Mouse (Mus musculus) erythroid progenitor cell, adult 5-6 weeks (primary cell): Measurements from ENCODE around the gene 6030458C11Rik. TPM values are rescaled to one million over a fixed set of nuclear protein-coding genes. Genes with fewer than 3 reads are reported as not detected.

Experiments
- ATAC-seq: replicated peaks from 2 replicates; pipeline ENCODE4 v1.8.0; 2016; ENCODE audit warnings: moderate number of reproducible peaks, mild to moderate bottlenecking, moderate TSS enrichment, inconsistent platforms; ENCODE audit not compliant: poor library complexity, low FRiP score, severe bottlenecking
- total RNA-seq, 2 experiments: library from RNA; stranded (forward) in 1 of 2; stranded (reverse) in 1 of 2; fragments of 150-400 nt in 1 of 2; fragments of 186-747, 209-891 nt in 1 of 2; gene quantifications; 2 replicates each; pipeline versions ENCODE4 v1.2.3 to v1.2.4; 2015 to 2017; ENCODE audit warnings: low replicate concordance in 2 of 2

Gene 6030458C11Rik
- total RNA-seq, 2 experiments from 2014 or later, result 37.5 to 39.4 TPM

DNA sequence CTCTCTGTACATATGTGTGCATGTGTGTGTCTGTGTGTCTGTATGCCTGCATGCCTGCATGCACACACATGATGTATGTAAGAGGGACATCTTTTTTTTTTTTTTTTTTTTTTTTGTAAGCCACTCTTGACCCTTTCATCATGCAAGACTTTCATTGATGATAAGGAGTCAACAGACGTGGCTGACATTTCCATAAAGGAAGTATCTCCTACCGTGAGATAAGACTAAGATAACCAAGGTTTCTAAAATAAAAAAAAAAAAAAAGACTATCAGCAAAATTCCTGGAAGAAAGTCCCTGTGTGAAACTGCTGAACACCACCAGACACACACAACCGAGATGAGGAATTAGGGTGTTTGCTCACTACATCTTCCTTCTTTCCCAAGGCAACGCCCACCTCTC lies 57.6 kb downstream of the 6030458C11Rik start:
- no peak for ATAC-seq

DNA sequence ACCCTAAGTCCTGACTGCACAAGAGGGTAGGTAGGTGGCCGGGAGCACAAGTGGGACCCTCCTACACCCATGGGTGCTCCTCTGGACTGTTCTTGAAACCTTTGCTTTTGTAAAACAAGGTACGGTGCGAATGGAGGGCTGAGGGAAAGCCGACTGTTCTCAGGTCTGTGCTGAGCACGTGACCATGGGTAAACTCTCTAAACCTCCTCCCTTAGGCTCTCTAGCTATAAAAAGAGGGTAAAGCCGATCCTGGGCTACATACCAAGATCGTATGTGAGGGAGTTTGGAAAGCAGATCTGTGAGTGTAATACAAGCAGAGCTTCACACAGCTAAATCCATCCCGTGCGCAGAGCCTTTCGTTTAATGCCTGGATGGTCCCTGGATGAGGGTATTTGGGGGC lies 61.3 kb downstream of the 6030458C11Rik start:
- no peak for ATAC-seq

DNA sequence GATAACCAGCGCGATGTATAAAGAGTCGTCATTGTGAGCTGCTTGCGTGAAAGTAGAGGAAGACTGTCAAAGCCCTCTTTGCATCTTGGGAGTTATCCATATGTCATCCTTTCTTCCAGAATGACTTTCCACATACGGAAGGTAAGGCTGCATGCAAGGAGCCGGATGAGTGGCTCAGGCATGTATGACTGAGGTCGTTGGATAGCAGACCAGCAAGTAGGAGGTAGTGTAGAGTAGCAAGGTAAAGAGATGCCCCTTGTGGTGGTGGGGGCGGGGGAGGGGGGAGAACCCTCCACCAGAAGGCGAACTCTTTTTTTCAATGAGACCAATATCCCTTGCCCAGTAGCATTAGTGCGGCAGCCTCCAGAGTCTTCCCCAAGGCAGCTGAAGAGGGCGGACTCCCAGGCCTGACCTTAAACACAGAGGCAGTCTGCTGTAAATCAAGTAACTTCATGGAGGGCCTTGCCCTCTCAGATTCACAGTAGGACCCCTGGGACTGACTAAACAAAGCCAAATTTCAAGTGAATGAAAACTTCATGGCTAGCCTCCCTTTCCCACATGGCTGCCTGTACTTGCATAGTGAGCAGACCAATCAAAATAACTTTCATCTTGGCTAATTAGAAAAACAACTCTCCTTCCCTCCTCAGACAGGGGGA lies 62.1 kb downstream of the 6030458C11Rik start:
- ATAC-seq, result no peak

DNA sequence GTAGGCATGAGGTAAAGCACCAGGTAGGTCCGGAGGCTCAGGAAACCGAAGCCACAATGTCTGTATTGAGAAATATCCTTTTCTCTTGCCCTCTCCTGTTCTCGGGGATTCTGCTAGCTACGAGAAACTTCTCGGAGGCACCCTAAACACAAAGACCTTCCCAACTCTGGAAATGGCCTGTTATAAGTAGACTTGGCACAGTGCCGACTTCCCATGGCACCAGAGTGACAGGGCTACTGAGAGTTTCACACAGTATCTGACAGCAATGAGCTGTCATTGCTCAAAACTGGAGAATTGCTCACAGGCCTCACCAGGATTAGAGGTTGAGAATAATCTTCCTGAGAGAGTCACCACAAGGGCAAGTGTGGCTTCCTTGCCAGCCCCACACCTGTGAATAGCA lies 63.7 kb downstream of the 6030458C11Rik start:
- ATAC-seq, result no peak

DNA sequence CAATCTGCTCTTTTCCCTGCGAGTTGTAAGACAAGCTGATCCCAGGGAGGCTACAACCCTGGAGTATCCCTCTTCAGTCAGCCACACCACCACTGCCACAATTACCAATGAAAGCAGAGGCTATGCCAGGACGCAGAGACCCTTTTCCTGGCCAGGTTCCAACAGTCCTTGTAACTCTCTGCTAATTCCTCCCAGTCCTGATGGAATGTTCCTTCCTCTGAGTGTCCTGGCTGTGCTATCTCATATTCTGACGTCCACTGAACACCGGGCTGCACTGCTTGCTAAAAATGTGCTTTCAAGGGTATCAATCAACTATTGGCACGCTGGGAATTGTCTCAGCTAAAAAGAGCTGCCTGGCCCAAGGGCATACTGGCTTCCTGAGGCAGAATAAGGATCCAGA lies 66.0 kb downstream of the 6030458C11Rik start:
- ATAC-seq, result no peak

Other genes with a start within 250 kb of the 6030458C11Rik start
- gene Pdzd2, start 84.7 kb downstream of the 6030458C11Rik start, total RNA-seq (2015; ENCODE audit: low replicate concordance), result 1.1 TPM in 1 of 2 replicates, not detected in the other
- 0.08 and 0.13 TPM in 2 replicates for gene Pdzd2, start 84.7 kb downstream of the 6030458C11Rik start, total RNA-seq (2017; ENCODE audit: low replicate concordance)
- 22.7 and 33.5 TPM in 2 replicates for gene Drosha, start 166 bp upstream of the 6030458C11Rik start, total RNA-seq (2015; ENCODE audit: low replicate concordance)
- 22.1 and 37.8 TPM in 2 replicates for gene Drosha, start 166 bp upstream of the 6030458C11Rik start, total RNA-seq (2017; ENCODE audit: low replicate concordance)